Mouse (Mus musculus): ENCODE results near the gene Kif2c. TPM values are rescaled to one million over a fixed set of nuclear protein-coding genes. Genes with fewer than 3 reads are reported as not detected.
A peak's percentile ranks its signal among the peaks of the same experiment; 100 is the strongest.

Gene Kif2c
- total RNA-seq, 2 experiments from 2014 or later: 92.6 to 112 TPM

DNA sequence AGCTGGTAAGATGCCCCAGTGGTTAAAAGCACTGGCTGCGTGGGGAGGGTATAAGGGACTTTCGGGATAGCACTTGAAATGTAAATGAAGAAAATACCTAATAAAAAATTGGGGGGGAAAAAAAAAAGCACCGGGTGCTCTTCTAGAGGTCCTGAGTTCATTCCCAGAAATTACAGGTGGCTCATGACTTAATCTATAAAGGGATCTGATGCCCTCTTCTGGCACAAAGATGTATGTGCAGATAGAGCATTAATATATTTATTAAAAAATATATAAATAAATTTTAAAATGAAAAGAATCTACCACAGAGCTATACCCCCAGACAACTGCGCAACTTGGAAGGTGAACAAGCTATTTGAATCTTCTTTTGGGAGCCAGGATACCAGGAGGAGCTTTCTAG is 41.8 kb downstream of the Kif2c start:
- no peak for ATAC-seq (replicated peaks; ENCODE audit: low FRiP score, poor library complexity, severe bottlenecking)

DNA sequence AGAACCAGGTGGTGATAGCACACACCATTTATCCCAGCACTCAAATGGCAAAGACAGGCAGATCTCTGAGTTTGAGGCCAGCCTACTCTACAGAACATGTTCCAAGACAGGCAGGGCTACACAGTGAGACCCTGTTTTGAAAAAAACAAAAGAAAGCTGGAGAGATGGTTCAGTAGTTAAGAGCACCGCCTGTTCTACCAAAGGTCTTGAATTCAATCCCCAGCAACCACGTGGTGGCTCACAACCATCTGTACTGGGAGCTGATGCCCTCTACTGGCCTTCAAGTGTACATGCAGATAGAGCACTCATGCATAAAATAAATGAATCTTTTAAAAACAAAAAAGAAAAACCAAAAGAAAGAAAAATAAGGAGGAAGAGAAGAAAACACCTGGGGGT is 43.2 kb downstream of the Kif2c start:
- ATAC-seq (replicated peaks; ENCODE audit: low FRiP score, poor library complexity, severe bottlenecking): peak; percentile 69

DNA sequence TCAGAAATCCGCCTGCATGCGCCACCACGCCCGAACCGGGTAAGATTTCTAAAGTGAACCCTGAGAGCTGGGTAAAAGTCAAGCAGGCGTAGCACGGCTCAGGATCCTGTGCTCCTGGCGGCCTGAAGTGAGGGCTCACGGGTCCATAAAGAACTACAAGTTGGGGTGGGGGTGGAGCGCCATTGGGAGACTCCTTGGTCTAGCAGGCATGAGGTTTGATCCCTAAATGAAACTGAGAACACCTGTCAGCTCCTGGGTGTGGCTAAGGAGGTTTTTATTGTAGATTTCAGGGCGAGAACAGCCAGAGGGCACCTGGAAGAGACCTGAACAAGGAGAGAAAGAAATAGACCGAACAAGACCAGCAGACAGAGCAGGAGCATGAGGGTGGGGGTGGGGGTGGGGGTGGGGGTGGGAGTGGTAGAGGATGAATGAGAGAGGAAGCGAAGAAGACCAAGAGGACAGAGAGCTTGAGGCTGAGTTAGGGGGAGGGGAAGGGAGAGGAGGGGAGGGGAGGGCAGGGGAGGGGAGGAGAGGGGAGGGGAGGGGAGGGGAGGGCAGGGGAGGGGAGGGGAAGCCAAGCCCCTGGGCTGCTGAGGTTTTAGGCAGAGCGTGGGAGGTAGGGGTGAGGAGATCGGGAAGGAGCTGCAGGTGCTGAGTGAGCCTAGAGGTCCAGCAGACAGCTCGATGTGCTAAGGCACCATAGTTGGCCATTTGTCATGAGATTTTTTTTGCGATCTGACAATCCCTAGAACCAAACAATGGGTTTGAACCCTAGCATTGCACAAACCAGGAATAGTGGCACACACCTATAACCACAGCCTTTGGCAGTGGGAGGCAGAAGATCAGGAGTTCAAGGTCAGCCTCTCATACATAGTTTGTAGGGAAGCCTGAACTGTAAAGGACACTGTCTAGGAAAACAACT is 43.9 kb downstream of the Kif2c start:
- no peak for ATAC-seq (replicated peaks; ENCODE audit: low FRiP score, poor library complexity, severe bottlenecking)

DNA sequence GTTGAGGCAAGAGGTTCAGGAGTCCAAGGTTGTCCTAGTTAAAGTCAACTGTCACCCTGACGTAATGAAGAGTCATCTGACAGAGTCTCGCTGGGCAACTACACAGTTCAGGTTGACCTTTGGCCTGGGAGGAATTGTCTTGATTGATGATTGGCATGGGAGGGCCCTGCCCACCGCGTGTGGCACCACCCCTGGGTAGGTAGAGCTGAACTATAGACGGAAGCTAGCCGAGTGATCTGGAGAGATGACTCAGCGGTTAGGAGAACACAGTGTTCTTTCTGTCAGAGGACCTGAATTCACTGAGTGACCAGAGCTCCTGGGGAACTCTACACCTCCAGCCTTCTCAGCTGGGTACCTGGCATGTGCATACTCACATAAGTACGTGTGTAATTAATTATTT is 46.4 kb downstream of the Kif2c start:
- 0 out of 2 replicates have a peak, but pooled peaks have one; percentile 44 for ATAC-seq (replicated peaks; ENCODE audit: low FRiP score, poor library complexity, severe bottlenecking)

DNA sequence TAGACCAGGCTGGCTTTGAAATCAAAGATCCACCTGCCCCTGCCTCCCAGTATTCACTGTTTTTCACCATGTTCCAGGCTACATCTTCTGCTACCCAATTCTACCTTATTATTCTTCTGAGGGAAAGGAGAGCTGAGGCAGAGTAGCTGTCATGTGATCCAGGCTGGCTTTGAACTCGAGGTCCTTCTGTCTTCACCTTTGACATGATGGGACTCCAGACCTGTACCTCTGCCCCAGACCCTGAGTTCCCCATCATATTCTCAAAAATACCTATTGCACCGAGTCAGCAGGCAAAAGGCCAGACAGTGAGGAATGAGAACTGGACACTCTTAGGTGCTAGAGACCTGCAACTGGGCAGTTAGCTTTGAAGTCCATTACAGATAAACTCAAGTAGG is 47.8 kb downstream of the Kif2c start:
- ATAC-seq (replicated peaks; ENCODE audit: low FRiP score, poor library complexity, severe bottlenecking): no peak

DNA sequence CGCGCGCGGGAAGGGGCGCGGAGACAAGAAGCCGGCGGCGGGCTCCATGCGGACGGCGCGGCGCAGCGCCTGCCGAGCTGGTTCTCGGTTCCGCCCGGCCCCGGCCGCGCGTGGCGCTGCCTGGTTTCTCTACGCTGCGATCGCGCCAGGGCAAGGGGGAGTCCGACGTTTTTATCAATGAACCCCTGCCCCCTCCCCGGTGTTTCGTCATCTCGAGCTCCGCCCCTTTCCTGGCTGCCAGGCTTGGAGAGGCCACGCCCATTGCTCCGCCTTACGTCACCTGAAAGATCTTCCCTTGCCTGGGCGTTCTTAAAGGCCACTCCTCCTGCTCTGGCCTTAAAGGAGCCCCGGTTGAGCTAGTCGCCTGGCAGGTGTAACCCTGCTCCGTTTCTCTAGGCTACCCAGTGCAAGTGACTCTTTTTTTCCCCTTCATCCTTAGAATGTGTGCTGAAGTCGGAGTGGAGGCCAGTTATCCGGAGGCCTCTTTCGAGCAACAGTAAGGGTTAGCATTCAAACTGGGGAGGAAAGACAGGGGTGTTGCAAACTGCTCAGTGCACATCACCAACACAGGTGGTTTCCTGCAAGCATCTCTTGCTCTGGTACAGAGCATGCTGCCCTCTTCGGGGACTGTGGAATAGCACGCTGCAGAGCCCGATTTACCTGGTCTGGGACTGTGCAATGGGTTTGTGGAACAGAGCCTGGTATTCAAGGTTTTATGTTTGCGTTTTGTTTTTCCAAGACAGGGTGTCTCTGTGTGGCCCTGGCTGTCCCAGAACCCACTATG is 48.4 kb downstream of the Kif2c start, which contains the start of gene Plk3:
Plk3 (minus strand) TSS at position 147 of the 784 bp plus-strand sequence.
- peak; percentile 92 for ATAC-seq (replicated peaks; ENCODE audit: low FRiP score, poor library complexity, severe bottlenecking)

DNA sequence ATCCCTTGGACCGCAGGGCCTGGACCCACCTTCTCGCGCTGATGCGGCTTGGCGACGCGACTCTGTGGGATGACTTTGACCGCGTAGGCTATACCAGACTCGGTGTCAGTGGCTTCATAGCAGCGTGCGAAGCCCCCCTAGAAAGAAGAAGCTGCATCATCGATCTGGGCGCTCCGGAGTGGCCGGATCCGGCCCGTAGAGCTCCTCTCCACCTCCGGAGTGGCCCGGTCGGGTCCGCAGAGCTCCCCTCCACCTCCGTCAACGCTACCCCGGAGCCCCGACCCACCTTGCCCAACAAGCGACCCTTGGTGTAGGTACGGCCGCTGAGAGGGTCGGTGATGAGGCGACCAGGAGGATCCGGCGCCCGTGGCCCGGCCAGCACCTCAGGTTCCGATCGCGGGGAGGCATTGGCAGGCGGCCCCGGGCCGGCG is 49.1 kb downstream of the Kif2c start:
- no peak for ATAC-seq (replicated peaks; ENCODE audit: low FRiP score, poor library complexity, severe bottlenecking)

DNA sequence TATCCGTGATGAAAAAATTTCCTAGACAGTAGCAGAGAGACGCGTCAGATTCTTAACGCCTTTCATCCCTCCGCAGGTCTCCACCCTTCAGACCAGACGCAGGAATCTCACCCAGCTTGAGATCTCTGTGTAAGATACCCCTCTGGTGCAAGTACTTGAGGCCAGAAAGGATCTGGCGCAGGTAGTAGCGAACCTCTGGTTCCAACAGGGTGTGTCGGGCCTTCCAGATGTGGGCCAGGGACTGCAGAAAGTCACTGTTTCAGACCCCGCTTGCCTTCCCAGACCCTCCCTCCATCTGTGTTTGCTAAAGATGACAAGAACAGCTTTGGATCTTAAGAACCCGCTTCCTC is 49.7 kb downstream of the Kif2c start:
- no peak for ATAC-seq (replicated peaks; ENCODE audit: low FRiP score, poor library complexity, severe bottlenecking)

DNA sequence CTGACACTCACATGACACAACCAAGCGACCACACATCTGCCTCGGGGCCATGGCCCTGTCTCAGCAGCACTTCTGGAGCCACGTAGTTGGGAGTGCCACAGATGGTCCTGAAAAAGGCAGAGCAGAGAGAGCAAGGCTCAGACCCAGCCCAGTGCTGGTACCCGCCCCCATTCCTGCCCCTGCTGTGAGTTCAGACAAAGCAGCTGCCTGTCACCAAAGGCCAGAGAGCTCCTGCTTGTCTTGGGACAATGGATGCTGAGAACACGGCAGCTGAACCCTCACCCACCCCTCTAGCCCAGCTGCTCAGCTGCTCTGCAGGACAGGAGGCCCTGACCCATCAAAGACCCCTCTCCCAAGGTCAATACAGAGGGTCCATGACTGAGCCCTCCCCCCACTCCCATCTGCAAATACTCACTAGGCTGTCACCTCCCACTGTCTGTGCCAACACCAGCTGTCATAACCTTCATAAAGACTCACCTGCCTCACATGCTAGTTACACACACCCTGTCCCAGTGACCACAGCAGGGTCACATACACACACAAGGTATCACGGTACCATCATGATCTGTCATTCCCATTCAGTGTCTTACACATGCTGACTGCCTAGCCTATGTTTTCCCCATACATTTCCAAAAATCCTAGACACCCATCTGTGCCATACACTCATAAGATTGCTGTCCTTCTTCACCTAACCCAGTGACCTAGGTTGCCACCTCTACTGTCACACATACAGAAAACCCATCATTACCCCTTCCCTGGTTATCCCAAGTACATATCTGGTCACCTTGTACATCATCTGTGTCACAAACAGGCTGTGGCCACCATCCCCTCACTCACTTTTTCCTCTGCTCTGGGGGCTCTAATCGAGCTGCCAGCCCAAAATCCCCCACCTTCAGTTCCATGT is 50.3 kb downstream of the Kif2c start:
- no peak for ATAC-seq (replicated peaks; ENCODE audit: low FRiP score, poor library complexity, severe bottlenecking)

DNA sequence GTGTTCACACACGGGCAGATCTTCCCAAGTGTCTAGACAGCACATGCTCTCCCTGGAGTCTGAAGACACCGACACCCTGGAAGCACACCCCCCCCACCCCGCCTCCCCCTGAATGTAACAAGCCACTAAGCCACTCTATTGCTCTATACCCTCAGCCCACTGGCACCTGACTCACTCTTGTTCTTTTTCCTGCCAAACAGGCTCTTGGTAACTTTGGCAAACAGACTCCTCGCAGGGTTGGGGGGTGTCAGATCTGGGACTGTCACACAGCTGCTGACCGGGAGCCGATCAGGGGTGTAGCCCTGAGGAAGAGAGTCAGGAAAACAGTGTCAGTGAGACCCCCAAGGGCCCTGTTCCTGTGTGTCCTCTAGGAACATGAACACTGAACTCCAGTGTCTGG is 51.2 kb downstream of the Kif2c start:
- ATAC-seq (replicated peaks; ENCODE audit: low FRiP score, poor library complexity, severe bottlenecking): no peak

DNA sequence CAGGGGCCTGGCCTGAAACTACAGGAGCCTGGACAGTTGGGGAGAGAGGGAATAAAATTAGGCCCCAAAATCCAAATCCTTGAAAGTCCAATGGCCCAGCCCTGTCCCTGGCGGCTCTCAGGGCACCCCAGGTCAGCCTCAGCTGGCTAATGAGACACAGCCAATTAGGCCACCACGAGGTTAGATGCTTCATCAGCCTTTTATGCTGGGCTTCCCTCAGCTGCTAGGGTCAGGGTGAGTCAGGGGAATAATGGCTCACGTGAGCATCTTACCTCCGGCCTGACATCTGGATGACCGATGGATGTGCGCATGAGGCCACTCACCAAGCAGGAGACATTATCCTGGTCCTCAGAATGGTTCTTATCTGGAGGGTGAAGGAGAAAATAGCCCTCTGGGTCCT is 51.6 kb downstream of the Kif2c start:
- no peak for ATAC-seq (replicated peaks; ENCODE audit: low FRiP score, poor library complexity, severe bottlenecking)

DNA sequence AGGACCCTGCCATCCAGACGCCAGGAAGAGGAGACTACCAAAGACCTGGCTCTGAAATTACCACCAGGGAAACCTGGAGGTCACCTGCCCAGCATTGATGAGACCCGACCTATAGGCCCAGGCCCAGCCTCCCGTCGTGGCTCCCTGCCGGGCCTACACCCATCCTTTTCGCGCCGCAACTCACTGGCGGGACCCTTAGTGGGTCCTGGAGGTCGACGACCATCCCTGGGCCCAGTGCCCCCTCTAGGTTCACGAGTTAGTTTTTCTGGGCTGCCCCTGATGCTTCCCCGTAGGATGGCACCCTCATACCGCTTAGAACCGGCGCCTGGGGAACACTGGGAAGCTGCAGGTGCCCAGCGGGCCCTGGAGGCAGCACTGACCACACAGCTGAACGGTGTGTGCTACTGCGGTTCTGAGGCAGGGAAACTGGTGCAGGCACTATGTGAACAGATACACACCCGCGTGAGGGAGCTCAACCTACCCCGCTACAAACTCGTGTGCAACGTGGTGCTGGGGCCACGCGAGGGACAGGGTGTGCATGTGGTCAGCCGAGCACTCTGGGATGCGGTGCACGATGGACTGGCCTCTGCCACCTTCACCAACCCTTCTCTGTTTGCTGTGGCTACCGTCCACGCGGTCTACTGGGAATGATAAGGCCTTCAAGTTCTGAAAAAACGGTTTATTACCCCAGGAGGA is 54.3 kb downstream of the Kif2c start:
- ATAC-seq (replicated peaks; ENCODE audit: low FRiP score, poor library complexity, severe bottlenecking): no peak

DNA sequence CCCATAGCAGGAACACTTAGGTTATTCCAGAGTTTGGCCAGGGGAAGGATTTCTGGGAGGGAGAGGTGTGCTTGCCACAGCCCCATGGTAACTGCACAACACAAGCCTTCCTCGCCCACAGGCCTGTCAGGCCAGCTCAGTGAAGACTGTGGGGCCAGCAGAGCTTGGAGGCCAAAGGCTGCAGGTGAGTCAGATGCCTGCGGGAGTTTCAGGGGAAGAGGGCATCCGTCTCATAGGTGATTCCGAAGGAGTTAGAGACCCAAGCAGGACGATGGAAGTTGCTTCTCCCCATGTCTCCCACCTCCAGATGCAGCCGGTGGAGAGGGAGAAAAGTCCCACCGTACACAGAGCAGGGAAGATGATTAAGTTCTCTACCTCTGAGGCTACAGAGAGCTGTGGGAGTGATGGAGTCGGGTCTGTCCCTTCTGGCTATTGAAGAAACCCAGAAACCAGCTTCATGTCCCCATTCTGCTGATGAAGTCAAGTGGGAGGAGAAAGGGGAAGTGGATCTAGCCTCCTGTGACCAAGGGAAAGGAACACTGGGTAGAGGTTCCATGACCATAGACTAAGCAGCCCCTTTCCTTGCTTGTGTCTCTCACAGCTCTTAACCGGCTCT is 55.7 kb downstream of the Kif2c start, which contains the start of gene Tctex1d4:
Tctex1d4 (plus strand) TSS at position 120 of the 616 bp plus-strand sequence.
- ATAC-seq (replicated peaks; ENCODE audit: low FRiP score, poor library complexity, severe bottlenecking): no peak

DNA sequence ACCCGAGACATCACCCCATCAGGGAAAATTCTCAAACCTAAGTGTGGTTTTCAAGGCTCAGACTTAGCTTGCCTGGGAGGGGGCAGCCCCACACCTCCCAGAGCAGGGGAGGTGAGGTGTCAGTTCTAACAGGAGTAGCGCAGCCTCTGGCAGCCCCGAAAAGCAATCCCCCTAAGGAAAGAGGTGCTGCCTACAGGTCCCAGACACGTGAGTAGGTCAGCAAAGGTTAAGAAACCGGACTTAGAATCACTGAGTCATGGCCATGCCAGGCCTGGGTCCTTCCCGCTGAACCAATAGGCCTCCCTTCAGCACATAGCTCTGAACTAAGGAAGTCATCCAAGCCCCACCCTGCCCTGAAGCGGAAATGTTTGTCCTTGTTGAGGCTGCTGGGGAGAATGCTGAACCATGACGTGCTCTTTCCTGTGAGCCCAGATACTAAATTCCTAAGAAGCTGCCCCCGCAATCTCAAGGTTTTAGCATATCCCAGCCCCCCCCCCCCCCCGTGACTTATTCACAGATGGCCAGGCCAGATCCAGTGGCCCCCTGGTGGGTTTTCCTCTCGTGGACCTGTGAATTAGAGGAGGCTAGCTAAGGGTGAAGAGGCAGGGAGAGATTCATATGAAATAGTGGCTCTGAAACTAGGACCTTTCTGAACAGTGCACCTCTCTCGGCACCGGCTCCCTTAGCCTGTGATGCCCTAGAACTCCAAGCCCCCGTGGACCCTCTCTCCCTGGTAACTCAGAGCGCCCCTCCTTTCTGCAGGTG is 56.3 kb downstream of the Kif2c start:
- no peak for ATAC-seq (replicated peaks; ENCODE audit: low FRiP score, poor library complexity, severe bottlenecking)

DNA sequence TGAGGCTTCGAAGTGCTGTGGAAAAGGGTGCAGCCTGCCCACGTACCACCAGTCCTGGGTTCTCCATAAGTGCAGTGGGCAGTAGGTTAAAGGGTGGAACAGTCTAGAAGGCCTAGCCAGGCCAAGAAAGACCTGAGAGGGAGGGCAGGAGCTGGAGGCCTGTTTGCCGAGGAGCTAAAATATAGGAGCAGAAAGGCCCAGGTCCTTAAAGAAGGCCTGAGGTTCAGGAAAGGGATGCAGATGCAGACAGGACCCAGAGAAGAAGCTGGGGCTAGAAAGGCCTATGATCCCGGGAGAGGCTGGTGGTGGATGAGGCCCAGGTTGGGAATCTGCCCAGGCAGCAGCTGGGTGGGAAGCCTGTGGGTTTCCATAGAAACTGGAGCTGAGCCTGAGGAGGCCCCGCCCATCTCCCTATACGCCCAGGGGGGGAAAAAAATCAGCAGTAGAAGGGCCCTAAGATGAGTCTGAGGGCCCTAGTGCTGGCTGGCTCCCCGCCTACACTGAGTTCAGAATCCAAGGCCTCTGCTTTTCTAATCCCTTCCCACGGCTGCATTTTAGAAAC is 57.0 kb downstream of the Kif2c start, which contains the start of gene Btbd19:
Btbd19 (minus strand) TSS at position 378 of the 562 bp plus-strand sequence.
- no peak for ATAC-seq (replicated peaks; ENCODE audit: low FRiP score, poor library complexity, severe bottlenecking)

DNA sequence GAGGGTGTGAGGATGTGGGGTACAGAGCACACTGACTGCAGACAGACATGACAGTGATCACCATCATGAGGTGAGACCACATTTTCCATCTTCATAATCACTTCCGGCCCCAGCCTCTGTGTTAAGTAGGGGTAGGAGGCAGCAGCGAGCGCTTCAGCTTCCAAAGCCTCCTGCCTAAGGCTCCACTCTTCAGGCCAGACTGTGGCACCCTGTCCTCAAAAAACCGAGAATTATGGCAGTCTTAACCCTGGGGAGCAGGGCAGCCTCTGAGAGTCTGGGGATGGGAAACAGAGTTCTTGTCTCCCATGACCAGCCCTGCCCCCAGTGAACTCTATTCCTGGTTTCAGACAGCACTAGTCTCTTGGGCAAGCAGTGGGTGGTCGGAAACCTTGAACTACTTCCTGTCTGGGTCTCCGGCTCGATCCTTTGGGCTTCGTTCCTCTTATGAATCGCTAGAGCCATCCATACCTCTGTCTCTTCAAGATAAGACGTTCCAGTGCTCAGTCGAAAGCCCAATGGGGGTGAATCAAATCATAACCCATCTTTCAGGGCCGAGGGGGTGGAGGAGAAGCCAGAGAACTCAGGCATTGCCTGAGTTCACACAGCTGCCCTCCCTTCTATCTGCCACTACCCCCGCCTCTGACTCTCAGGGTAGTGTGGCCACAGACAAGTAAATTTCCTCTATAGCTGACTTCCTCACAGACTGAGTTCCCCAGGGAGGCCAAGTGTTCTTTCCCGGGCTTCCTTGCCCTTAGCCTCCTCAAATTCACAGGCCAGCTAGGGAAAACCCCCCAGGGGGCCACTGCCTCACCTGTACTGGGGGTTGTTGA is 57.7 kb downstream of the Kif2c start:
- no peak for ATAC-seq (replicated peaks; ENCODE audit: low FRiP score, poor library complexity, severe bottlenecking)

DNA sequence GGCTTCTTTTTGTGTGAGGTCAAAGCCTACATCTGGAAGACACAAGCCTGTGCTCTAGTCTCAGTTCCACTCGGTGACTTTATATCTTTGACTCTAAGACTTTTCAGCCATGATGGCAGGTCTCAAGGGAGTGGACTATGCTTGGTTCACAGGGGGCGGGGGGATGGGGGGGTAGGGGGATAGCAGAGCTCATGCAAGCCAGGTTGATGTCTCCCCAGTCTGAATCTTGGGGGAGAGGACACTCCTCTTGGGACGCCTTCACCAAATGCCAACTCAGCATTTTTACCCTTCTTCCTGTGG is 58.3 kb downstream of the Kif2c start:
- ATAC-seq (replicated peaks; ENCODE audit: low FRiP score, poor library complexity, severe bottlenecking): no peak

Data from erythroid progenitor cell, adult 5-6 weeks (primary cell).